Mouse (Mus musculus) embryonic stem cell, embryonic (primary cell): Measurements from ENCODE around the gene Anxa1.

Experiments used
- CTCF ChIA-PET, 4 experiments: fragments of 300-600 bp in 2 of 4; fragments of 350-600 bp in 2 of 4; sonication (Branson Sonifier 250); formaldehyde crosslinking; loops; one replicate each; lab custom pipeline; 2022; ENCODE audit warnings: inconsistent platforms in 2 of 4; lab: Charles Lee
- POLR2A ChIA-PET, 4 experiments: fragments of 300-600 bp in 2 of 4; fragments of 350-600 bp in 2 of 4; sonication (Branson Sonifier 250); formaldehyde crosslinking; loops; one replicate each; lab custom pipeline; 2022; ENCODE audit warnings: antibody characterized with exemption in 4 of 4, inconsistent platforms in 1 of 4; lab: Charles Lee

Anxa1 gene

GRCm38 (mm10) chr19:20388276-20388675 is 2.5 kb downstream of the Anxa1 start:
- ChIA-PET CTCF (no interaction called here), POLR2A (no interaction called here)

GRCm38 (mm10) chr19:20386296-20386695 is 4.4 kb downstream of the Anxa1 start:
- POLR2A ChIA-PET: no interaction called here
- CTCF ChIA-PET: interaction anchor here in 2 of 4 experiments (0.6 to 1.6 kb wide), 2 partner anchors 16 to 49 kb away, joined by 3 to 4 read pairs; no protein-coding TSS in a partner anchor

- POLR2A ChIA-PET: no interaction called here
- CTCF ChIA-PET: interaction anchor here in 2 of 4 experiments (0.6 to 1.6 kb wide), 2 partner anchors 16 to 49 kb away, joined by 3 to 4 read pairs; no protein-coding TSS in a partner anchor
Measured at GRCm38 (mm10) chr19:20385645-20386044, 5.1 kb downstream of the Anxa1 start.

GRCm38 (mm10) chr19:20381207-20381752 is 9.5 kb downstream of the Anxa1 start:
- ChIA-PET POLR2A (no interaction called here), CTCF (interaction anchor here in 1 of 4 experiments (0.6 kb wide), 1 partner anchor 360 kb away, joined by 4 read pairs; no protein-coding TSS in a partner anchor)

- CTCF ChIA-PET: interaction anchor here in 1 of 4 experiments (0.6 kb wide), 1 partner anchor 13 kb away, joined by 3 read pairs; no protein-coding TSS in a partner anchor
- POLR2A ChIA-PET: no interaction called here
Measured at GRCm38 (mm10) chr19:20370175-20370574, 20.6 kb downstream of the Anxa1 start.

- CTCF ChIA-PET: no interaction called here
- POLR2A ChIA-PET: no interaction called here
Measured at GRCm38 (mm10) chr19:20366571-20366970, 24.2 kb downstream of the Anxa1 start.

GRCm38 (mm10) chr19:20366010-20366409 is 24.7 kb downstream of the Anxa1 start:
- ChIA-PET POLR2A (no interaction called here), CTCF (no interaction called here)

GRCm38 (mm10) chr19:20365364-20365763 is 25.4 kb downstream of the Anxa1 start:
- ChIA-PET CTCF (no interaction called here), POLR2A (no interaction called here)

GRCm38 (mm10) chr19:20364931-20365330 is 25.8 kb downstream of the Anxa1 start:
- CTCF ChIA-PET: no interaction called here

GRCm38 (mm10) chr19:20363221-20363620 is 27.5 kb downstream of the Anxa1 start:
- ChIA-PET CTCF (interaction anchor here in 1 of 4 experiments (1.2 to 1.9 kb wide), 3 partner anchors 19 to 401 kb away, joined by 4 to 8 read pairs (median 5); no protein-coding TSS in a partner anchor), POLR2A (interaction anchor here in 1 of 4 experiments (0.6 kb wide), 2 partner anchors 635 to 716 kb away, joined by 7 to 9 read pairs; no protein-coding TSS in a partner anchor)

More at GRCm38 (mm10) chr19:20364931-20365330, 25.8 kb downstream of the Anxa1 start:
- POLR2A ChIA-PET: no interaction called here

- CTCF ChIA-PET: interaction anchor here in 1 of 4 experiments (1.9 kb wide), 1 partner anchor 402 kb away, joined by 8 read pairs; no protein-coding TSS in a partner anchor
- POLR2A ChIA-PET: no interaction called here
Measured at GRCm38 (mm10) chr19:20361917-20362577, 28.7 kb downstream of the Anxa1 start.

GRCm38 (mm10) chr19:20358679-20359078 is 32.1 kb downstream of the Anxa1 start:
- POLR2A ChIA-PET: no interaction called here
- CTCF ChIA-PET: no interaction called here

GRCm38 (mm10) chr19:20345317-20345917 is 45.3 kb downstream of the Anxa1 start:
- ChIA-PET CTCF (interaction anchor here in 3 of 4 experiments (0.6 to 1.4 kb wide), 4 partner anchors 14 to 1140 kb away, joined by 3 to 8 read pairs (median 6); no protein-coding TSS in a partner anchor), POLR2A (no interaction called here)

GRCm38 (mm10) chr19:20344511-20345316 is 46.0 kb downstream of the Anxa1 start:
- ChIA-PET POLR2A (no interaction called here), CTCF (interaction anchor here (0.5 to 1.4 kb wide), 14 partner anchors 9 to 1445 kb away, joined by 3 to 9 read pairs (median 4); no protein-coding TSS in a partner anchor)

GRCm38 (mm10) chr19:20344052-20344451 is 46.7 kb downstream of the Anxa1 start:
- ChIA-PET POLR2A (no interaction called here), CTCF (interaction anchor here in 3 of 4 experiments (0.5 to 1.4 kb wide), 11 partner anchors 9 to 1446 kb away, joined by 3 to 9 read pairs (median 4); no protein-coding TSS in a partner anchor)
